Mouse (Mus musculus) kidney, adult 2 months (tissue): ENCODE measurements at regions not wholly inside any gene's neighbourhood (a gene's known extent, or its start where the extent isn't known, plus 50 kb on each side); places are given as distances from the start of the nearest gene placed in this dataset.

ENCODE experiments used
- DNase-seq: peaks from one replicate; pipeline ENCODE4 v3.0.0; 2021
- H3K27ac ChIP-seq: fragments of 200-500 bp; 2 replicates; pipeline ENCODE4 v1.5.1; 2012; ENCODE audit warnings: low read depth, low read length, control low read depth, inconsistent platforms; ENCODE audit not compliant: insufficient read depth
- H3K27me3 ChIP-seq: fragments of 200-500 bp; replicated peaks from 2 replicates; pipeline ENCODE4 v1.6.1; 2012; ENCODE audit warnings: mild to moderate bottlenecking, moderate library complexity, low read length, inconsistent platforms; ENCODE audit not compliant: control insufficient read depth, insufficient read depth
- H3K36me3 ChIP-seq: fragments of 200-500 bp; 2 replicates; pipeline ENCODE4 v1.6.1; 2012; ENCODE audit warnings: mild to moderate bottlenecking, moderate library complexity, low read length, inconsistent platforms; ENCODE audit not compliant: control insufficient read depth, insufficient read depth
- H3K4me1 ChIP-seq: fragments of 200-500 bp; 2 replicates; pipeline ENCODE4 v1.6.1; 2011; ENCODE audit warnings: low read length; ENCODE audit not compliant: control insufficient read depth, insufficient read depth
- H3K4me3 ChIP-seq: fragments of 200-500 bp; 2 replicates; pipeline ENCODE4 v1.5.1; 2011; ENCODE audit warnings: mild to moderate bottlenecking, low read depth, low read length, control low read depth; ENCODE audit not compliant: insufficient read depth
- CTCF ChIP-seq: fragments of 200-500 bp; conservative IDR thresholded peaks from 2 replicates; pipeline ENCODE4 v1.5.1; 2011; ENCODE audit warnings: low read depth, mild to moderate bottlenecking, control low read depth, low read length, moderate library complexity, mixed read lengths; ENCODE audit not compliant: insufficient read depth, insufficient read length
- POLR2A ChIP-seq: fragments of 200-500 bp; IDR thresholded peaks from one replicate; pipeline ENCODE4 v1.6.1; 2011; ENCODE audit warnings: low read depth, low read length, control low read depth
- WGBS: fragments of 180-500 bp; shearing (Covaris S2); methylation state at CpG from one replicate; pipeline ENCODE4 v1.1.7; 2018; 5-methylcytosine and 5-hydroxymethylcytosine counted together

DNA sequence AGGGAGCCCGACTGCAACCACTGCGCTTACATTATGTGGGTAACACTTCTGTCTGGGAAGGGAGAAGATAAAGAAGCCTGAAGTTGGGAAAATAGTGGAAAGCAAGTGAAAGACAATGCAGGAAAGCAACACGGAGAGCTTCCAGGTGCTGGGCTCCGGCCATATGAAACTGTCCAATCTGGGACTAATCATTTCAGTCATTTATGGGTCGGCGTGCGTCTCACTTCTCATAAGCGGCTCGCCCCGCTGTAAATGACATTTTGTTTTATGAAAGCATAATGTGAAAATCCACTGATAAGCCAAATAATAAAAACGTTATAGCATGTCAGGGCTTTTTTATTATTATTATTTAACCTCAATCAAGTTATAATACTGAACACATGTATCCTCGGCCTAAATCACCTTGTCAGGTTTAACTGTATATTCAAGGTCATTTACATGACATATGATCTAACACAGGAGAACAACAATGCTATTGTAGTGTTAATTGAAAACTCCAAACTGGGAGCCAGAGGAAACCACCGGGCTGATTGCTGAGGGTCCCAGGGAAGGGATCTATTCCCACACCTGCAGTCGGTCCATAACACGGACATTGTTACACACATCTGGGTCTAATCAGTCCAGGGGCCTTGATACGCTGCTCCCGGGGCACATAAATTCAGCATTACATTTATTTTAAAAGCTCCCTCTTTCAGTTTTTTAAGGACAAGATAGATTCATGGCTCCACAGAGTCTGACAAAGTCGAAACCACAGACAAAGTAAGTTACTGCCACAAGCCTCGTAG is 332.4 kb downstream of the Etnk1 start:
- no peak overlapping the region for H3K4me3 ChIP-seq
- WGBS, result 76% methylated on average over 19 of the region's 19 CpGs
- H3K36me3 ChIP-seq, result no peaks in the 10 kb centered on the region
- TF ChIP-seq CTCF (no peak), POLR2A (no peak)
- no peak overlapping the region for H3K27ac ChIP-seq
- no peaks in the 10 kb centered on the region for H3K27me3 ChIP-seq
- DNase-seq, result no peak
- no peaks in the 10 kb centered on the region for H3K4me1 ChIP-seq

DNA sequence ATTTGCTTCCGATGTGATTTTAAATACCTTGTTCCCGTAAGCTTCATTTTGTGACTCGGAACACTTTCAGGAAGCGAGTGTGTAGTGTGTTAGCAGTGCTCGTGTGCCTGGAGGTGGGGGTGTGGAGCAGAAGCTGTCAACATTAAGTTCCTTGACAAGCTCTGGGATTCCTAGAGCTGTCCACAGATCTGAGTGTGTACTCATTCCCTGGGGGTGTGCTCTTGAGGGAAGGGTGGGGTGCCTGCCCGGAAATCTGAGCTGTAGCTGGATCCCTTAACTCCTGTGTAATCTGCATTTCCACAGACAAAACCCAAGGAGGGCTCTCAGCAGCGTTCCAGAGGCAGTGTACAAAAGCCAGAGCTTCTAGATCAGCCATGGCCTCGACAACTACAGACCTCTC is 335.8 kb downstream of the Etnk1 start:
- no peaks in the 10 kb centered on the region for H3K36me3 ChIP-seq
- H3K27me3 ChIP-seq, result no peaks in the 10 kb centered on the region
- WGBS, result 75% methylated on average over 8 of the region's 8 CpGs
- TF ChIP-seq CTCF, result no peak
- no peak for TF ChIP-seq POLR2A
- no peak overlapping the region for H3K4me3 ChIP-seq
- H3K4me1 ChIP-seq, result no peaks in the 10 kb centered on the region
- H3K27ac ChIP-seq, result no peak overlapping the region
- DNase-seq, result no peak

DNA sequence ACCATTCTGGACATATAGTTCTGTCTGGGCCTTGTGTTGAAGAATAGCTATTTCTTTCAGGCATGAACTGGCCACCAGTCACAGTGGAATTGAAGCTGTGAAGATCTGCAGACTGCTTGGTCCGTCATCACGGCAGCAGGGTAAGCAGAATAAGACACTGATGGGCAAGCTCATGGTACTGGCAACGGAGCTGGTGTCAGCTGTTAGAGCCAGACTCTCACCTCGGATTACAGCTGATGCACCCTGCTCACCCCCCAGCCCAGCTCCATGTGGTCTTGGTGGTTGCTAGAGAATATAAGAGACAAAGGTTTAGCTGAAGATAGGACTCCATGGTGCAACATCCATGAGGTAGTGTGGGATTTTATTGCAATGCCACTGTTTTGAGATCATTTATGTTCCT is 336.9 kb downstream of the Etnk1 start:
- H3K36me3 ChIP-seq, result no peaks in the 10 kb centered on the region
- H3K4me1 ChIP-seq, result no peaks in the 10 kb centered on the region
- no peak for DNase-seq
- no peak overlapping the region for H3K4me3 ChIP-seq
- no peak overlapping the region for H3K27ac ChIP-seq
- TF ChIP-seq CTCF (no peak), POLR2A (no peak)
- 90% methylated on average over 4 of the region's 4 CpGs for WGBS
- no peaks in the 10 kb centered on the region for H3K27me3 ChIP-seq

DNA sequence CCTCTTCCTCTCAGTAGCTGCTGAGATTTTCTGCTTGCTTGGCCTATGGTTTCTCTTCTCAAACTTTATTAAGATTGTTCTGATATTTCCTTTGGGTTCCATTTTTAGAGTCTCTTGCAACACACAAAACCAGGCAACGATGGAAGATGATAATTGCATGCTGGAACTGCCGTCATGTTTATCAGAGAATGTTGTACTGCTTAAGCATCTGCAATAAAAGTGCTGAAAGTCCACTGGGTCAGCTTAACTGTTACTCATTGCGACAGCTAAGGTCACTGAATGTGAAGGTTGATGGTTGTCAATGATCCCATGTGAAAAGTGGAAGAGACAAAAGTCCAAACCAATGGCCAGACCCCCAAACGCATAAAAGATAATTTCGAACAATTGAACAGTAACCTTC is 346.4 kb downstream of the Etnk1 start:
- WGBS, result 81% methylated on average over 5 of the region's 5 CpGs
- no peak overlapping the region for H3K27ac ChIP-seq
- no peaks in the 10 kb centered on the region for H3K36me3 ChIP-seq
- TF ChIP-seq CTCF (no peak), POLR2A (no peak)
- H3K4me3 ChIP-seq, result no peak overlapping the region
- DNase-seq, result no peak
- H3K4me1 ChIP-seq, result no peaks in the 10 kb centered on the region
- H3K27me3 ChIP-seq, result no peaks in the 10 kb centered on the region

DNA sequence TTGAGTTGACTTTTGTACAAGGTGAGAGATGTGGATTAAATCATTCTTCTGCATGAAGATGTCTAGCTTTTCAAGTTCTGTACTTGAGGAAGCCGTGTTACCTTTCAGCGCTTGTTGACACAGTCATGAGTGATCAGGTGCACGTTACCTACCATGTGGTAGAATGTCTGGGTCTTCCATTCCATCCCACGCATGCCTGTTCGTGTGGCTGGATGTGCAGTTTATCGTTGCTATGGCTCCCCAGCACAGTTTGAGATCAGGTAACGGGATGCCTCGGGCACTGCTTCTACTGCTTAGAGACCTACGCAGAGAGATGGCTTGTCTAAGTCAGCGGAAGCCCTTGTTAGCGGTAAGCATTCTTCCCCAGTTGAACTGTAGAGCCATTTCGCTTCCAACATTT is 348.1 kb downstream of the Etnk1 start:
- H3K4me1 ChIP-seq, result no peaks in the 10 kb centered on the region
- H3K27me3 ChIP-seq, result no peaks in the 10 kb centered on the region
- H3K4me3 ChIP-seq, result no peak overlapping the region
- no peak overlapping the region for H3K27ac ChIP-seq
- DNase-seq, result no peak
- 62% methylated on average over 12 of the region's 12 CpGs for WGBS
- H3K36me3 ChIP-seq, result no peaks in the 10 kb centered on the region
- TF ChIP-seq POLR2A (no peak), CTCF (no peak)

GRCm38 (mm10) chr6:143516746-143517145 is 349.7 kb downstream of the Etnk1 start:
- no peaks in the 10 kb centered on the region for H3K27me3 ChIP-seq
- no peak for DNase-seq

DNA sequence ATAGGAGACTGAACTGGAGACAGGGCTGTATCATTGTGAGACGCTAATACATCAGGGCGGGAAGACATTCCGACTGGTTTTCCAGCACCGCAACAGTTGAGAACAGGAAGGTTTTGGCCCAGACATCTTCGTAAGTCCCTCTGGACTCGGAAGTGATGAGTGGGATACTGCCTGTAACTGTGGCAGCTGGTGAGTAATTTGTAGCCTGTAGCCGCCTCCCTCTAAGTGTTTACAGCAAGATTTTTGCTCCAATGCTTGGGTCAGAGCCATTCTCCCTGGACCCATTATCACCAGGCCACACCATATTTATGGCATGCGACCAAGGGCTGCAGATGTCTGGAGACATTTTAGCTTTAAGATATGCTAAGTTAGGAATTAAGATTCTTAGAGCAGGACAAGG is 351.5 kb downstream of the Etnk1 start:
- 92% methylated on average over 8 of the region's 8 CpGs for WGBS
- Histone ChIP-seq H3K4me1 (no peaks in the 10 kb centered on the region), H3K27ac (no peak overlapping the region), H3K4me3 (no peak overlapping the region), H3K27me3 (no peaks in the 10 kb centered on the region), H3K36me3 (no peaks in the 10 kb centered on the region)
- no peak for DNase-seq
- TF ChIP-seq CTCF, result no peak
- no peak for TF ChIP-seq POLR2A

More at GRCm38 (mm10) chr6:143516746-143517145, 349.7 kb downstream of the Etnk1 start:
- WGBS, result 83% methylated on average over 1 of the region's 1 CpGs
- Histone ChIP-seq H3K27ac (no peak overlapping the region), H3K4me3 (no peak overlapping the region), H3K36me3 (no peaks in the 10 kb centered on the region), H3K4me1 (no peaks in the 10 kb centered on the region)
- no peak for TF ChIP-seq POLR2A
- no peak for TF ChIP-seq CTCF

- no peak for TF ChIP-seq CTCF
- no peak for TF ChIP-seq POLR2A
- H3K27me3 ChIP-seq, result no peaks in the 10 kb centered on the region
- no peak overlapping the region for H3K4me3 ChIP-seq
- H3K4me1 ChIP-seq, result no peaks in the 10 kb centered on the region
- no peaks in the 10 kb centered on the region for H3K36me3 ChIP-seq
- H3K27ac ChIP-seq, result no peak overlapping the region
- no peak for DNase-seq
- WGBS, result 90% methylated on average over 5 of the region's 5 CpGs
Observed at GRCm38 (mm10) chr6:143519668-143520067, 352.6 kb downstream of the Etnk1 start.
